Mouse (Mus musculus) E14TG2a.4 (cell line): ENCODE measurements around the gene Tmtc4.
A peak's percentile ranks its signal among the peaks of the same experiment; 100 is the strongest.

Experiments used
- H3K27me3 ChIP-seq: 2 replicates; pipeline ENCODE4 v1.6.1; 2014; ENCODE audit warnings: low read length, control low read depth; ENCODE audit not compliant: insufficient read depth
- H3K36me3 ChIP-seq: 2 replicates; pipeline ENCODE4 v1.6.1; 2014; ENCODE audit warnings: low read length, control low read depth; ENCODE audit not compliant: insufficient read depth
- H3K4me1 ChIP-seq: replicated peaks from 2 replicates; pipeline ENCODE4 v1.6.1; 2014; ENCODE audit warnings: low read depth, low read length, control low read depth
- H3K4me3 ChIP-seq: replicated peaks from 2 replicates; pipeline ENCODE4 v1.5.1; 2014; ENCODE audit warnings: mild to moderate bottlenecking, low read length
- H3K9me3 ChIP-seq: 2 replicates; pipeline ENCODE4 v1.6.1; 2014; ENCODE audit warnings: low read length, control low read depth
- CTCF ChIP-seq: conservative IDR thresholded peaks from 2 replicates; pipeline ENCODE4 v1.5.1; 2014; ENCODE audit warnings: low read length
- NANOG ChIP-seq: IDR thresholded peaks from 2 replicates; pipeline ENCODE4 v1.6.1; 2014; ENCODE audit warnings: borderline replicate concordance, low read length, mixed read lengths
- POU5F1 ChIP-seq: IDR thresholded peaks from 2 replicates; pipeline ENCODE4 v1.6.1; 2014; ENCODE audit warnings: low read length, borderline replicate concordance

The Tmtc4 gene

DNA sequence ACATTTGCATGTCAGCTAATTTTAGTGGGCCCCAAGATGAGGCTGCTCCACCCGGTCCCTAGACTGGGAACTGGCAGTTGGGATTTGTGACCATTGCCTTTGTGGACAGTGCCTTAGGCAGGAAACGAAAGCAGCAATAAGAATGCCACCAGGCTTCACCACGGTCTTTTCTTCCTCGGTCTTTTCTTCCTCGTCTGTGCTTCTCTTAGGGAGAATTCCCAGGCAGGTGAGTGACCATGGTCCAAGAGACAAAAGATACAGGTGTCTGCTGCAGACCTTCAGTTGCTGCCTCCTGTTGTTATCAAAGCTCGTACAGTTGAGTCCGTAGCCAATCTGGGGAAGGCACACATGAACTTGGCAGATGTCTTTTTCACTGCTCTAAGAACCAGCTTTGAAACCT lies 103.5 kb downstream of the Tmtc4 start:
- no peaks in the 10 kb centered on the region for H3K9me3 ChIP-seq
- no peak overlapping the region for H3K4me3 ChIP-seq
- no peaks in the 10 kb centered on the region for H3K4me1 ChIP-seq
- TF ChIP-seq NANOG (no peak), POU5F1 (no peak)
- no peaks in the 10 kb centered on the region for H3K36me3 ChIP-seq
- H3K27me3 ChIP-seq: no peaks in the 10 kb centered on the region

DNA sequence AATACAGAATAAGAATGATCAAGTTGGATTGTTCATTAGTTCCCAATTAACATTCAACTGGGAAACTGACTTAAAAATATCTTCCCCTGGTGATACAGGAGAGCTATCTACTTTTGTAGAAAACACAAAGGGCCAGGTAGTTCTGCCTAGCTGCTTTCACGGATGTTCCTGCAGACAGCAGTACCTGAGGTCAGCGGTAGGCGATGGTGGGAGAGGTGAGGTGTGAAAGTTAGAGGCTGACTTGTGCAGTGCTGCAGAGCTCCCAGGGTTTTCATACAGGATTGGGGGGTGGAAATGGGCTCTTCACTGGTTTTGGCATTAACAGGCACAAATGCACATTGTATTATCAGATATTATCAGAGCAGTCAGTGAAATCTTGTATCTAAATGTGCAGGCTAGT lies 106.0 kb downstream of the Tmtc4 start:
- no peak for TF ChIP-seq POU5F1
- TF ChIP-seq CTCF: 0 out of 2 replicates have a peak, but pooled peaks have one; percentile 5
- Histone ChIP-seq H3K4me1 (no peaks in the 10 kb centered on the region), H3K9me3 (no peaks in the 10 kb centered on the region), H3K27me3 (no peaks in the 10 kb centered on the region), H3K36me3 (no peaks in the 10 kb centered on the region), H3K4me3 (no peak overlapping the region)

DNA sequence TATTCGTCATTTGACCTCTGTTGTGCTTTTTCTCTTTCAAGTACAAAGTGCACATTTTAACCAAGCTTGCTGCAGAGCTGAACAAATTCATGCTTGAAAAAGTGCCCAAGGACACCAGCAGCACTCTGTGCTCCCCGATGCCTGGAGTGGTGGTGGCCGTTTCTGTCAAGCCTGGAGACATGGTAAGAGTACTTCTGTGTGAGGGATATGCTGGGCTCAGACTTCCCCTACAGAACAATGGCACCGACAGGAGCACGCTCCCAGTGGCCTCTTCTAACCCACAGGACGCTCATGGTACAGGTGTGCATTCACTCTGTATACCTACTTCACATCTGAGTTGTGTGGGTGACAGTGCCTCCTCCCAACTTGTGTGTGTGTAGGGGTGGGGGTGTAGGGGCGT lies 107.1 kb downstream of the Tmtc4 start:
- no peaks in the 10 kb centered on the region for H3K36me3 ChIP-seq
- no peak overlapping the region for H3K4me3 ChIP-seq
- H3K27me3 ChIP-seq: no peaks in the 10 kb centered on the region
- H3K4me1 ChIP-seq: no peaks in the 10 kb centered on the region
- H3K9me3 ChIP-seq: no peaks in the 10 kb centered on the region
- TF ChIP-seq NANOG: no peak

DNA sequence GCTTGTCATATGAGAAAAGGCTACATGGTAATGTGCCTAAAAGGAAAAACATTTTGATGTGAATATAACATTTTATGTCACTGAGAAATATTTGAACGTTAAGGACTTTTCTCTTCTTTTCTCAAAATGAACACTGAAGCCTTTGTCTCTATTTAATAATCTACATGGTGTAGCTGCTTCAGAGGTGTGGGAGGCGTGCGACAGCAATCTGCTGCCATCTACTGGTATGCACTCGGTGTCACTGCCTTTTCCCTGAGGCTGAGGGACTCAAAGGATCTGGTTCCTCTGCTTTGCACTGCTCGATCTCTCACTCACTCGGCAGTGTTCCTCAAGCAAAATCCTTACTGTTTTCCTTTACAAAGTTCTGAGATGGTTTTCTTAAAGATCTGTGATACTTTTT lies 107.7 kb downstream of the Tmtc4 start:
- Histone ChIP-seq H3K4me1 (no peaks in the 10 kb centered on the region), H3K4me3 (no peak overlapping the region), H3K9me3 (no peaks in the 10 kb centered on the region), H3K27me3 (no peaks in the 10 kb centered on the region), H3K36me3 (no peaks in the 10 kb centered on the region)
- TF ChIP-seq NANOG (no peak), CTCF (peak; percentile 84), POU5F1 (no peak)

DNA sequence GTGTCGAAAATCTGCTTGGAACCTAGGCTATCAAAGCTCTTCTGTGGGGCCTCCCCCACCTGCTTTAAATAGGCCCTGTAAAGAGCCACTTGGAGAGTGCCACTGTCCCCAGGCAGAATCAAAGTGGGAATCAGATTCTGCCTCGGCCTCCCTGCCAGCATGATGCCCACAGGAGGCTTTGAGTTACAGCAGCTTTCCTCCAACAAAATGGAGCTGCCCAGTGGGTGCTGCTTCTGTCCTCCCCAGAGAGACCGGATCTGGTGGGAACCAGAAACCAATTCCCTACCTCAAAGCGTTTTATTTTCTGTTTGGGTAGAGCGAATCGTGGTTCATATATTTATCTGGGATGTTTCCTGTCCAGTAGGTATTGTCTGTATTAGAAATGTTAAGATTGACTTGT lies 108.2 kb downstream of the Tmtc4 start:
- Histone ChIP-seq H3K4me1 (no peaks in the 10 kb centered on the region), H3K27me3 (no peaks in the 10 kb centered on the region), H3K36me3 (no peaks in the 10 kb centered on the region), H3K9me3 (no peaks in the 10 kb centered on the region), H3K4me3 (no peak overlapping the region)
- no peak for TF ChIP-seq CTCF
- no peak for TF ChIP-seq POU5F1
- TF ChIP-seq NANOG: no peak

DNA sequence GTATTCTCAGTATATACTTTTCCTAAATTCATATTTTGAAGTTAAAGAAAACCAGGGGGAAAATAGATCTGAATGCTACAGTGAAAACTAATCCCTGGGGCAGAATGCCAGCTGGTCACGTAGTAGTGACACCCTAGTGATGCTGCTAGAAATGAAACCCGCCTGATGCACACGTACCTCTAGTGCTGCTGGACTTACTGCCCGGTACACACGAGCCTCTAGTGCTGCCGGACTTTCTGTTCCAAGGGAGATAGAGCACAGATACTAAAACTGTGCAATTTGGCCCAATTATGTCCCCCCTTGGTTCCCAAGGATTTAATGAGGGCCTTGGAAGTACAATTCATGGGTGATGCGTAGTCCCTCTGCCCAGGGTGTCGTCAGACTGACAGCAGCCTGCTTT lies 108.8 kb downstream of the Tmtc4 start:
- no peak overlapping the region for H3K4me3 ChIP-seq
- H3K4me1 ChIP-seq: no peaks in the 10 kb centered on the region
- no peaks in the 10 kb centered on the region for H3K9me3 ChIP-seq
- TF ChIP-seq NANOG (no peak), POU5F1 (no peak), CTCF (no peak)
- H3K36me3 ChIP-seq: no peaks in the 10 kb centered on the region
- no peaks in the 10 kb centered on the region for H3K27me3 ChIP-seq

DNA sequence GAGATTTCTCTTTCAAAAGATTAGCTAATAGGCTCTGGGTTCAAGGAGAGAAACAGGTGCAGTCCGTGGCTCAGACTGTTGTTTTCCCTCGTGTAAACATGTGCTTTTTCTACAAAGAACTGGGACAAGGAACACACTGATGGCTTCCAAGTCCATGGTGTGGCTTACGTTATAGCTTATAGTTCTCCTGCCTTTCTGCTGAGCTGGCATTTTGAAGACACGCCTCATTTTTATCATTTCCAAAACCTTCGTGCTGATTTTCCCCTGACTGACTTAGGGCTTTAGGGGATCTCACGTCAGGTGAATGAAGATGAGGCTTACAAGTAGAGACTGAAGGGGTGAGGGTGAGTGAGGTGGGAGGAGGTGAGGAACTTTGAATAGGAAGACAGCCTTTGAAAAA lies 111.2 kb downstream of the Tmtc4 start:
- Histone ChIP-seq H3K4me3 (no peak overlapping the region), H3K9me3 (no peaks in the 10 kb centered on the region), H3K4me1 (no peaks in the 10 kb centered on the region), H3K36me3 (no peaks in the 10 kb centered on the region), H3K27me3 (no peaks in the 10 kb centered on the region)
- TF ChIP-seq CTCF (no peak), NANOG (no peak), POU5F1 (no peak)

DNA sequence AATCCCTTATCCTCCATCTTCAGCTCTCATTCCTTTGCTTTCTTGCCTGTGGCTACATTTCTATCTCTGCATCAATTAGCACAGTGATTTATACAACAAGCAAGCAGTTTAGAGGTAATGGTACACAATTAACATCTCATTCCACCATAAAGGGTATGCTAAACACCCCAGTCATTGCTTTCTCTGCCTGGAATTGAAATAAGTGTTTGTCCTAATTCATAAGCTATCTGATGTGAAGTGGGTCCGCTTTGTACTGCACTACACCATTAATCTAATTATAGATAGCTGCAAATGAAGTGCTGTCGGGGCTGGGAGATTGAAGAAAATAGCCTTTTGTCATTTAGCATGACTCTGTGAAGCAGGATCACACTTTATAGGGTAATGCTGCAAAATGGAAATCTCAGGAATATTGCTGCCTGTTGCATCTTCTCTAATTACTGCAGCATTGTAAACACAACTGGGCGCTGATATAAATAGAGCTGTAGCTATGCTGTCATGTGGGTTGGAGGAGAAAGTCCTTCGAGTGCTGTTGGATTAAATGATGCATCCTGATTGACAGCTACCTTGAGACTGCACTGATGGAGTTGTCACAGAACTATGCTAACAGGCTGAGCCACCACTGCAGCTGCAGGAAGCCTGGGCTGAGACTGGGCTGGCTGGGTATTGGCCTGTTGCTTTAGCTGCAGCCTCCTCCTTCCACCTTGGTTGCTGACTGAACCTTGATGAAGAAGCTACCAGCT lies 111.8 kb downstream of the Tmtc4 start:
- Histone ChIP-seq H3K36me3 (no peaks in the 10 kb centered on the region), H3K9me3 (no peaks in the 10 kb centered on the region), H3K4me3 (no peak overlapping the region), H3K27me3 (no peaks in the 10 kb centered on the region), H3K4me1 (no peaks in the 10 kb centered on the region)
- TF ChIP-seq CTCF (no peak), NANOG (peak; percentile 39; the same call in 1 of the 2 replicates)

DNA sequence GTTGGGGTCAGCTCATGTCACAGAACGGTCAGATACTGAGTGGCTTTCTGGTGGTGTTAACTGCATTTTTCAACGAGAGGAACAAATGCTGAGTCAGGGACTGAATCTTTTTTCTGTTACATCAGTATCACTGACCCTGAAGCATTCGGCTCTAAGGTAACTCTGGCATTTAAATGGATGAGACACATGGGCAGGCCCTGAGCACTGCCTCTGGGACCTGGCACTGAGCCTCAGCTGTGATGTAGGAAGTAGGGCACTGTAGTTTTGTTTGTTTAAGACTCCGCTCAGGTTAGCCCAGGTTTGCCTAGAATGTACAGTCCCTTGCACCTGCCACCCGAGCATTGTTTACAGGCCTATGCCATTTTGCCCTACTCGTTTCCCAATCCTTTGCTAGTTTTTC lies 114.0 kb downstream of the Tmtc4 start:
- no peaks in the 10 kb centered on the region for H3K27me3 ChIP-seq
- H3K4me3 ChIP-seq: no peak overlapping the region
- TF ChIP-seq NANOG: no peak
- TF ChIP-seq POU5F1: no peak
- TF ChIP-seq CTCF: no peak
- H3K9me3 ChIP-seq: no peaks in the 10 kb centered on the region
- no peaks in the 10 kb centered on the region for H3K36me3 ChIP-seq
- H3K4me1 ChIP-seq: no peaks in the 10 kb centered on the region
